ENCODE assay signal across 16 mouse cellular contexts in genomic region chr17:37906821-37907220, GRCm38 (mm10). TPM values are rescaled to one million over a fixed set of nuclear protein-coding genes. Genes with fewer than 3 reads are reported as not detected.
DNase-seq lines count a peak whose midpoint lies in the region.
"Not testable (repeated sequence)": the region's sequence is repeated elsewhere in the genome, so short reads cannot be mapped to it uniquely, and the experiment has no call there.
"Had no signal": no experiment of that assay in that cellular context is flagged by ENCODE, and none has a peak within 500 bp of the region (broad histone marks: within the 10 kb centered on the region; RNA-seq: fewer than 3 reads in every experiment).

No protein-coding gene starts in this region.

- not testable (repeated sequence) for H3K9ac ChIP-seq in ES-E14 (ENCODE audit: insufficient read depth, low read depth, low read length, poor library complexity, severe bottlenecking)

- H3K27ac ChIP-seq in ES-E14 (ENCODE audit: insufficient read depth, low read depth, low read length, poor library complexity, severe bottlenecking) = not testable (repeated sequence)

- in situ Hi-C loops in ES-E14 (cut with MboI; ENCODE audit: low sequenced_read_pairs in 2 of 2, unreplicated experiment in 2 of 2) = not testable (repeated sequence)

- not testable (repeated sequence) for H3K4me3 ChIP-seq in ES-E14 (ENCODE audit: insufficient read depth in 1 of 2, low read depth in 1 of 2, low read length in 2 of 2, poor library complexity in 1 of 2, severe bottlenecking in 1 of 2)

- DNase-seq in ES-CJ7 (ENCODE audit: low read depth, low spot score) = peak; percentile 23
- peak; percentile 7 for DNase-seq in ES-E14 (ENCODE audit: low read depth, low spot score)
- DNase-seq in R1 (ENCODE audit: low read depth, low spot score) = peak; percentile 59
- DNase-seq in ZHBTc4 (ENCODE audit: low read depth, low spot score) = peak; percentile 30
- DNase-seq in heart, adult 11 months = peak; percentile 61

- not testable (repeated sequence) for H3K9me3 ChIP-seq in ES-E14 (ENCODE audit: control insufficient read depth, insufficient read depth, low read depth, low read length)

- not testable (repeated sequence) for H3K4me1 ChIP-seq in ES-E14 (ENCODE audit: control insufficient read depth in 2 of 2, insufficient read depth in 2 of 2, low read length in 2 of 2, poor library complexity in 1 of 2)

- not testable (repeated sequence) for H3K36me3 ChIP-seq in ES-E14 (ENCODE audit: control insufficient read depth, insufficient read depth, low read length, poor library complexity, severe bottlenecking)

RNA-seq across cellular contexts. Expression of gene Olfr127, which starts 6.6 kb away (rescaled TPM):
- total RNA-seq in ES-E14 (2012; rRNA removed) = not detected in 2 replicates
- total RNA-seq: adrenal gland, adult 18-20 months; adrenal gland, adult 2 months; adrenal gland, adult 8-10 months; adrenal gland, postnatal 10 days; adrenal gland, postnatal 14 days; adrenal gland, postnatal 25 days; adrenal gland, postnatal 36 days; adrenal gland, postnatal 4 days; CH12.LX; G1E; MEL had no signal

RNA-seq across cellular contexts. Expression of gene Olfr128, which starts 13.5 kb away (rescaled TPM):
- total RNA-seq in ES-E14 (2012; rRNA removed) = not detected in 2 replicates
- total RNA-seq: adrenal gland, adult 18-20 months; adrenal gland, adult 2 months; adrenal gland, adult 8-10 months; adrenal gland, postnatal 10 days; adrenal gland, postnatal 14 days; adrenal gland, postnatal 25 days; adrenal gland, postnatal 36 days; adrenal gland, postnatal 4 days; CH12.LX; MEL had no signal

RNA-seq across cellular contexts. Expression of gene Olfr761, which starts 46.1 kb away (rescaled TPM):
- total RNA-seq in ES-E14 (2012; rRNA removed) = not detected in 2 replicates
- total RNA-seq: adrenal gland, adult 18-20 months; adrenal gland, adult 2 months; adrenal gland, adult 8-10 months; adrenal gland, postnatal 10 days; adrenal gland, postnatal 14 days; adrenal gland, postnatal 25 days; adrenal gland, postnatal 36 days; adrenal gland, postnatal 4 days; CH12.LX; G1E; MEL had no signal

RNA-seq across cellular contexts. Expression of gene Olfr126, which starts 59.5 kb away (rescaled TPM):
- total RNA-seq in ES-E14 (2012; rRNA removed) = not detected in 2 replicates
- total RNA-seq: adrenal gland, adult 18-20 months; adrenal gland, adult 2 months; adrenal gland, adult 8-10 months; adrenal gland, postnatal 10 days; adrenal gland, postnatal 14 days; adrenal gland, postnatal 25 days; adrenal gland, postnatal 36 days; adrenal gland, postnatal 4 days; CH12.LX; MEL had no signal

Comparison
In these comparisons a context has a peak if more than half of its experiments do, and no peak if none do; other contexts are left out.
1. DNase-seq: peak in every context shown above with its lines; median percentile 61 in heart, adult 11 months; 59 in R1; 30 in ZHBTc4; 23 in ES-CJ7; 7 in ES-E14.